Mouse (Mus musculus): ENCODE measurements around the gene Elmo1. TPM values are rescaled to one million over a fixed set of nuclear protein-coding genes. Genes with fewer than 3 reads are reported as not detected.

The Elmo1 gene
- polyA plus RNA-seq, 1 experiment from 2014 or later: 11.2 TPM

- WGBS: 42% methylated on average over 9 of the region's 9 CpGs
- Histone ChIP-seq H3K4me1 (no peaks in the 10 kb centered on the region), H3K36me3 (no peaks in the 10 kb centered on the region), H3K27me3 (replicated peaks) (no peaks in the 10 kb centered on the region), H3K4me3 (replicated peaks) (no peak overlapping the region), H3K9me3 (no peaks in the 10 kb centered on the region), H3K9ac (no peak overlapping the region), H3K4me2 (no peak overlapping the region), H3K27ac (no peak overlapping the region)
- ATAC-seq (ENCODE audit: insufficient read depth, low FRiP score, low read depth): no peak
These were observed 24.9 kb downstream of the Elmo1 start for GRCm38 (mm10) chr13:20115131-20115907.

DNA sequence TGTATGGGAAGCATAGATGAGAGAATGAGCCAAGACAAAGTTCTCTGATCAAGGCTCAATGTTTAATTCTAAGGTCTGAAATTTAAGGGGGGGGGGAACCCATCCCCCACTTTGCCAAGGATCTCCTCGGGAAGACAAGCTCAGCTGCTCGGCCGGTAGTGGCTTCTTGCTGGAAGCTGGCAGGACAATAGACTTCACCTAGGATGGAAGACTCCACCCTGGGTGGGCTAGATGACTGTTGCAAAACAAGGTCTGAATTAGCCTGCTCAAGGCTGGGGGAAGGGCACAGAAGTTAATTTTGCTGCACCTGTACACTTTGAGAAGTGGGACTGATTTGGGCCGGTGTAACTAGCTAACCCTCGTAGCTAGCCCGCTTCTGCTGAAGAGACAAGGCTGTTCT is 25.6 kb downstream of the Elmo1 start:
- Histone ChIP-seq H3K4me3 (replicated peaks) (no peak overlapping the region), H3K4me1 (no peaks in the 10 kb centered on the region), H3K4me2 (no peak overlapping the region), H3K27me3 (replicated peaks) (no peaks in the 10 kb centered on the region), H3K9me3 (no peaks in the 10 kb centered on the region), H3K27ac (no peak overlapping the region), H3K36me3 (no peaks in the 10 kb centered on the region), H3K9ac (no peak overlapping the region)
- no peak for ATAC-seq (ENCODE audit: insufficient read depth, low FRiP score, low read depth)
- WGBS: 59% methylated on average over 6 of the region's 6 CpGs

- no peaks in the 10 kb centered on the region for H3K36me3 ChIP-seq
- H3K27ac ChIP-seq: no peak overlapping the region
- no peaks in the 10 kb centered on the region for H3K9me3 ChIP-seq
- 55% methylated on average over 1 of the region's 1 CpGs for WGBS
- H3K9ac ChIP-seq: no peak overlapping the region
- no peak; the same call in 1 of the 2 replicates for ATAC-seq (ENCODE audit: insufficient read depth, low FRiP score, low read depth)
- H3K4me1 ChIP-seq: 0 out of 2 replicates have a peak, but pooled peaks cover 2% of the 10 kb centered on the region
- no peaks in the 10 kb centered on the region for H3K27me3 ChIP-seq (replicated peaks)
- H3K4me3 ChIP-seq (replicated peaks): no peak overlapping the region
- H3K4me2 ChIP-seq: no peak overlapping the region
These were observed 26.6 kb downstream of the Elmo1 start for GRCm38 (mm10) chr13:20116868-20117510.

GRCm38 (mm10) chr13:20117691-20118090 is 27.3 kb downstream of the Elmo1 start:
- Histone ChIP-seq H3K4me3 (replicated peaks) (no peak overlapping the region), H3K4me2 (no peak overlapping the region), H3K9me3 (no peaks in the 10 kb centered on the region), H3K27me3 (replicated peaks) (no peaks in the 10 kb centered on the region), H3K36me3 (no peaks in the 10 kb centered on the region), H3K4me1 (0 out of 2 replicates have a peak, but pooled peaks cover 2% of the 10 kb centered on the region), H3K27ac (no peak overlapping the region), H3K9ac (no peak overlapping the region)
- 67% methylated on average over 1 of the region's 1 CpGs for WGBS
- no peak for ATAC-seq (ENCODE audit: insufficient read depth, low FRiP score, low read depth)

DNA sequence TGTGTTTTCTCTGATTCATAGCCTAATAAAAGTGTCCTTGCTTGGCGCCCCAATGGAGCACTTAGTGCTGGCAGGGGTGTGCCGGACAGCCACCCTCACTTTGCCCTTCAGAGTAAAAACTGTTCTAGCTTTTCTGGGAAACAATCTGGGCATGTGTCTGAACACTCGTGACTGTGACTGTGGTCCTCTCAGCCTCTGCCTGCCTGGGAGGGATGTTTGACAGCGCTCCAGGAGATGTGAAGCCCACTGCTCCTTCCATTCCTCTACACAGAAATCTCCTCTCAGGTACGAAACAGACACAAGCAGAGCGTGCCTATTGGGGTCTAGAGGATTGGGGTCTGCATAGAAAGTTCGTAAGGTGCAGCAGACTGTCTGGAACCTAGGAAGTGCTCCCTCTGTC is 28.5 kb downstream of the Elmo1 start:
- H3K27me3 ChIP-seq (replicated peaks): no peaks in the 10 kb centered on the region
- H3K4me2 ChIP-seq: no peak overlapping the region
- 82% methylated on average over 7 of the region's 7 CpGs for WGBS
- H3K9me3 ChIP-seq: no peaks in the 10 kb centered on the region
- H3K9ac ChIP-seq: no peak overlapping the region
- H3K4me3 ChIP-seq (replicated peaks): no peak overlapping the region
- H3K27ac ChIP-seq: no peak overlapping the region
- no peak for ATAC-seq (ENCODE audit: insufficient read depth, low FRiP score, low read depth)
- H3K4me1 ChIP-seq: 0 out of 2 replicates have a peak, but pooled peaks cover 2% of the 10 kb centered on the region
- no peaks in the 10 kb centered on the region for H3K36me3 ChIP-seq

DNA sequence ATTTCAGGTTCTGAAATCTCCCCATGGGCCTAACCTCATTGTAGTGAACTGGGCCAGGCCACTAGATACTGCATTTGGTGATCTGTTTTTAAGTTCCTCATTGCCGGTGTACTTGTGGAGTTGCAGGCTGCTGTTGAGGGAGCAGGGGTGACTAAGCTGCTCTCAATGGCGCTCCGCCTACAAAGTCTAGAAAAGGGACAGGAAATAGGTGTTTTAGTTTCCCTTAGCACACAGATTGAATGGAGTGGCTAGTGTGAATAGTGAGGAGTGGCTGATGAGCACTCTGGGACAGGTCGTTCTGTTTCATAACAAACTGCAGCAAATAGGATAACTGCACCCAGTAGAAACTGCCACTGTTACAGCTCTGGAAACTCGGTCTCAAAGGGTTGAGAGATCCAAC is 30.3 kb downstream of the Elmo1 start:
- 0 out of 2 replicates have a peak overlapping the region, but pooled peaks have one; percentile 8 for H3K27ac ChIP-seq
- no peak overlapping the region for H3K9ac ChIP-seq
- H3K4me2 ChIP-seq: no peak overlapping the region
- 0 out of 2 replicates have a peak, but pooled peaks cover 2% of the 10 kb centered on the region for H3K4me1 ChIP-seq
- no peak overlapping the region for H3K4me3 ChIP-seq (replicated peaks)
- H3K36me3 ChIP-seq: no peaks in the 10 kb centered on the region
- no peaks in the 10 kb centered on the region for H3K9me3 ChIP-seq
- no peaks in the 10 kb centered on the region for H3K27me3 ChIP-seq (replicated peaks)
- no peak for ATAC-seq (ENCODE audit: insufficient read depth, low FRiP score, low read depth)
- 54% methylated on average over 5 of the region's 5 CpGs for WGBS

DNA sequence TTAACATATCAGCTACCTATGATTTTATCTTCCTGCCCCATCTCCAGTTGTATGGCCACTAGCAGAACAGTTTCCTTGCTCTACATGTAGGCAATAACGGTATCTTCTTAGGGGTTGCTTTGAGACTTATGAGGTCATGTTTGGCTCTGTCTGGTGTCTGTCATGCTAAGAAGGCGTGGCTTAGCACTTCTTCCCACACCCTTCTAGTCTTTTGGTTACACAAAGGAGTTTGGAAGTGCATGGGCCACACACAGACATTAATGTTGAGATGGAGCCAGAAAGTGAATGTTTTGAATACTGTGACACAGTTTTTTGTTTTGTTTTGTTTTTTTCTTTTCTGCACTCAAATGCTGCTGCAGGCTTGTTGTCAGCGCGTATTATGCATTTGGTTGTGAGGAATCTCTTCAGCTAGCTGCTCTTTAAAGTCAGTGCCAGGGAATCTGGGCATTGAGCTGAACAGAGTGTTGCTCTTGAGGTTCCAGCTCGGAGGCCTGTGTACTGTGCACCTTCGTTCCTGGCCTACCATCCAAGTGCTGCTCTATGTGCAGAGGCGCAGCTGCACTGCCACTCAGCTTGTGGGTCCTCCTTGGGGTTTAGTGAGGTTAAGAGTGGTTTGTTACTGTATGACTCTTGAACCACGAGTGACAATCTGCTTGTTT is 31.1 kb downstream of the Elmo1 start:
- no peak overlapping the region for H3K27ac ChIP-seq
- 0 out of 2 replicates have a peak, but pooled peaks cover 2% of the 10 kb centered on the region for H3K4me1 ChIP-seq

GRCm38 (mm10) chr13:20123975-20124374 is 33.6 kb downstream of the Elmo1 start:
- Histone ChIP-seq H3K9me3 (no peaks in the 10 kb centered on the region), H3K27me3 (replicated peaks) (no peaks in the 10 kb centered on the region), H3K9ac (no peak overlapping the region), H3K4me1 (0 out of 2 replicates have a peak, but pooled peaks cover 2% of the 10 kb centered on the region), H3K4me2 (no peak overlapping the region), H3K27ac (no peak overlapping the region), H3K4me3 (replicated peaks) (no peak overlapping the region), H3K36me3 (no peaks in the 10 kb centered on the region)
- no peak for ATAC-seq (ENCODE audit: insufficient read depth, low FRiP score, low read depth)
- 47% methylated on average over 3 of the region's 3 CpGs for WGBS

More for the DNA sequence above, 31.1 kb downstream of the Elmo1 start:
- H3K9ac ChIP-seq: no peak overlapping the region
- no peak overlapping the region for H3K4me2 ChIP-seq
- H3K4me3 ChIP-seq (replicated peaks): no peak overlapping the region
- no peaks in the 10 kb centered on the region for H3K27me3 ChIP-seq (replicated peaks)
- no peaks in the 10 kb centered on the region for H3K9me3 ChIP-seq
- WGBS: 73% methylated on average over 8 of the region's 8 CpGs
- no peak for ATAC-seq (ENCODE audit: insufficient read depth, low FRiP score, low read depth)
- H3K36me3 ChIP-seq: no peaks in the 10 kb centered on the region

GRCm38 (mm10) chr13:20124965-20125364 is 34.6 kb downstream of the Elmo1 start:
- H3K4me2 ChIP-seq: peak overlapping the region; percentile 6; the same call in 1 of the 2 replicates
- no peak overlapping the region for H3K4me3 ChIP-seq (replicated peaks)
- H3K4me1 ChIP-seq: 0 out of 2 replicates have a peak, but pooled peaks cover 2% of the 10 kb centered on the region

GRCm38 (mm10) chr13:20125845-20126244 is 35.4 kb downstream of the Elmo1 start:
- H3K27ac ChIP-seq: no peak overlapping the region
- no peak overlapping the region for H3K4me3 ChIP-seq (replicated peaks)
- WGBS: 70% methylated on average over 10 of the region's 10 CpGs
- H3K4me1 ChIP-seq: 0 out of 2 replicates have a peak, but pooled peaks cover 2% of the 10 kb centered on the region
- no peaks in the 10 kb centered on the region for H3K36me3 ChIP-seq
- ATAC-seq (ENCODE audit: insufficient read depth, low FRiP score, low read depth): peak; percentile 15; the same call in 1 of the 2 replicates
- H3K27me3 ChIP-seq (replicated peaks): no peaks in the 10 kb centered on the region
- H3K9ac ChIP-seq: no peak overlapping the region
- no peak overlapping the region for H3K4me2 ChIP-seq
- no peaks in the 10 kb centered on the region for H3K9me3 ChIP-seq

More at GRCm38 (mm10) chr13:20124965-20125364, 34.6 kb downstream of the Elmo1 start:
- H3K27ac ChIP-seq: peak overlapping the region; percentile 11; the same call in 1 of the 2 replicates
- WGBS: 54% methylated on average over 7 of the region's 7 CpGs
- no peaks in the 10 kb centered on the region for H3K9me3 ChIP-seq
- H3K9ac ChIP-seq: no peak overlapping the region
- no peaks in the 10 kb centered on the region for H3K27me3 ChIP-seq (replicated peaks)
- no peak for ATAC-seq (ENCODE audit: insufficient read depth, low FRiP score, low read depth)
- no peaks in the 10 kb centered on the region for H3K36me3 ChIP-seq

DNA sequence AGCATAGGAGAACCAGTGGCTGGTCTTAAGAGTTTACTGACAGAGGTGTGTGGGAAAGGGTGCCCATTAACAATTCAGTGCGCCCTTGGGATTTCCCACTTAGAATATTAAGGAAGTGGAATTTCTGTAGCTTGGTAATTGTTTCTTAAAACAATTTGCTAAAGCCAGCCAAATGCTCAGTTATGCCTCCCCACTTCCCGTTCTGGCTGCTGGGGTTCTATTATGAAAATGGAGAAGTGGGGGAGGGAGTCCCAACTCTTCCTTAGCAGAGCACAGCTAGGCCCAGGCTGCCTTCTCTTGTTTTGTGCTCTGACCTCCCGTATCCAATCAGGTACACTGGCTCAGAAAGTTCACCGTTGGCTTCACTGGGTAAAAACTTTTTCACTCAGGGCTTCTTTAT is 37.2 kb downstream of the Elmo1 start:
- peaks cover under 1% of the 10 kb centered on the region; the same call in 1 of the 2 replicates for H3K4me1 ChIP-seq
- no peak for ATAC-seq (ENCODE audit: insufficient read depth, low FRiP score, low read depth)

More for the DNA sequence above, 37.2 kb downstream of the Elmo1 start:
- Histone ChIP-seq H3K4me2 (no peak overlapping the region), H3K4me3 (replicated peaks) (no peak overlapping the region), H3K9ac (no peak overlapping the region), H3K27ac (no peak overlapping the region), H3K27me3 (replicated peaks) (no peaks in the 10 kb centered on the region), H3K9me3 (no peaks in the 10 kb centered on the region), H3K36me3 (no peaks in the 10 kb centered on the region)
- WGBS: 71% methylated on average over 4 of the region's 4 CpGs

Measured in stomach, embryonic 15.5 days (tissue).